22 mouse cellular contexts compared by ENCODE assay signal in genomic region chr7:39954931-39955330, GRCm38 (mm10).
DNase-seq lines count a peak whose midpoint lies in the region; ATAC-seq and TF ChIP-seq lines count a peak whose summit lies in the region.
"Had no signal": no experiment of that assay in that cellular context is flagged by ENCODE, and none has a peak within 500 bp of the region (broad histone marks: within the 10 kb centered on the region; RNA-seq: fewer than 3 reads in every experiment).

No protein-coding gene starts in this region.

- no peak overlapping the region for H3K9ac ChIP-seq in heart, embryonic 13.5 days
- no peak overlapping the region for H3K9ac ChIP-seq in heart, postnatal 0 days (replicated peaks; ENCODE audit: low read depth, low read length)
- H3K9ac ChIP-seq in intestine, embryonic 15.5 days: no peak overlapping the region
- H3K9ac ChIP-seq: embryonic facial prominence, embryonic 13.5 days; forebrain, embryonic 12.5 days; forebrain, postnatal 0 days; hindbrain, embryonic 12.5 days had no signal

- intact Hi-C loops in heart, postnatal 25 days (cut with DNase I): no loop called here

- H3K9me3 ChIP-seq in heart, embryonic 13.5 days: no peaks in the 10 kb centered on the region
- peaks cover 6% of the 10 kb centered on the region; the same call in 1 of the 2 replicates for H3K9me3 ChIP-seq in heart, postnatal 0 days (replicated peaks; ENCODE audit: control insufficient read depth, low read length)
- no peaks in the 10 kb centered on the region for H3K9me3 ChIP-seq in intestine, embryonic 15.5 days
- H3K9me3 ChIP-seq: embryonic facial prominence, embryonic 13.5 days; forebrain, embryonic 12.5 days; hindbrain, embryonic 12.5 days had no signal

- no peak overlapping the region for H3K4me2 ChIP-seq in heart, embryonic 13.5 days
- no peak overlapping the region for H3K4me2 ChIP-seq in heart, postnatal 0 days (ENCODE audit: low read depth, low read length)
- H3K4me2 ChIP-seq in intestine, embryonic 15.5 days (replicated peaks): no peak overlapping the region
- H3K4me2 ChIP-seq: embryonic facial prominence, embryonic 13.5 days; forebrain, embryonic 12.5 days; hindbrain, embryonic 12.5 days had no signal

- peak; percentile 5 to 22 for DNase-seq in heart, adult 18-20 months
- no peak for DNase-seq in heart, postnatal 25 days (ENCODE audit: low spot score)
- peak; percentile 4 to 7 for DNase-seq in heart, adult 9 months (ENCODE audit: low spot score in 2 of 2)
- DNase-seq in heart, postnatal 0 days (ENCODE audit: low spot score): peak; percentile 71
- DNase-seq in spleen, postnatal 36 days (ENCODE audit: low spot score in 2 of 2): no peak
- no peak for DNase-seq in cerebellum, adult 9-11 months
- DNase-seq: adrenal gland, postnatal 14 days; cerebellum, adult 11-12 months; cerebellum, adult 9-10 months; cerebellum, postnatal 36 days; forebrain, postnatal 0 days; gastrocnemius, adult 2 months; gastrocnemius, postnatal 25 days; kidney, adult 11 months; kidney, adult 9 months had no signal

- H3K27ac ChIP-seq in heart, embryonic 13.5 days (replicated peaks): peak overlapping the region; percentile 63
- H3K27ac ChIP-seq in heart, postnatal 0 days (ENCODE audit: low read depth): peak overlapping the region; percentile 76
- no peak overlapping the region for H3K27ac ChIP-seq in intestine, embryonic 15.5 days
- H3K27ac ChIP-seq: embryonic facial prominence, embryonic 13.5 days; forebrain, embryonic 12.5 days; gastrocnemius, adult 2 months; hindbrain, embryonic 12.5 days had no signal

- no peaks in the 10 kb centered on the region for H3K36me3 ChIP-seq in heart, embryonic 13.5 days
- H3K36me3 ChIP-seq in heart, postnatal 0 days (replicated peaks; ENCODE audit: control insufficient read depth, insufficient read depth, low read length): no peaks in the 10 kb centered on the region
- no peaks in the 10 kb centered on the region for H3K36me3 ChIP-seq in intestine, embryonic 15.5 days
- H3K36me3 ChIP-seq: embryonic facial prominence, embryonic 13.5 days; forebrain, embryonic 12.5 days; hindbrain, embryonic 12.5 days had no signal

- TF ChIP-seq CTCF in heart, postnatal 0 days (IDR thresholded peaks at IDR 0.05; ENCODE audit: low read depth): no peak

- H3K27me3 ChIP-seq in heart, embryonic 13.5 days (replicated peaks): no peaks in the 10 kb centered on the region
- H3K27me3 ChIP-seq in heart, postnatal 0 days (ENCODE audit: control insufficient read depth, insufficient read depth, low read length): no peaks in the 10 kb centered on the region
- no peaks in the 10 kb centered on the region for H3K27me3 ChIP-seq in intestine, embryonic 15.5 days (replicated peaks)
- H3K27me3 ChIP-seq: embryonic facial prominence, embryonic 13.5 days; forebrain, embryonic 12.5 days; hindbrain, embryonic 12.5 days had no signal

- ATAC-seq in heart, embryonic 13.5 days (ENCODE audit: extremely low read depth, insufficient number of reproducible peaks, low FRiP score, low TSS enrichment): no peak; the same call in 1 of the 2 replicates
- peak; percentile 79 for ATAC-seq in heart, postnatal 0 days (ENCODE audit: insufficient read depth, low read depth)
- no peak for ATAC-seq in intestine, embryonic 15.5 days
- ATAC-seq: forebrain, postnatal 0 days; hindbrain, embryonic 16.5 days; inflammation-experienced regulatory T-cells, adult 6 months had no signal

- no peak for TF ChIP-seq EP300 in heart, postnatal 0 days (IDR thresholded peaks at IDR 0.05; ENCODE audit: low read depth)

- peaks cover 18% of the 10 kb centered on the region for H3K4me1 ChIP-seq in heart, embryonic 13.5 days
- H3K4me1 ChIP-seq in heart, postnatal 0 days (ENCODE audit: control insufficient read depth, insufficient read depth): peaks cover 11% of the 10 kb centered on the region; the same call in 1 of the 2 replicates
- no peaks in the 10 kb centered on the region for H3K4me1 ChIP-seq in intestine, embryonic 15.5 days (replicated peaks)
- H3K4me1 ChIP-seq: embryonic facial prominence, embryonic 13.5 days; forebrain, embryonic 12.5 days; hindbrain, embryonic 12.5 days had no signal

- H3K4me3 ChIP-seq in heart, embryonic 13.5 days: no peak overlapping the region
- no peak overlapping the region for H3K4me3 ChIP-seq in heart, postnatal 0 days (ENCODE audit: low read depth, low read length)
- no peak overlapping the region for H3K4me3 ChIP-seq in intestine, embryonic 15.5 days (replicated peaks)
- H3K4me3 ChIP-seq: embryonic facial prominence, embryonic 13.5 days; forebrain, embryonic 12.5 days; gastrocnemius, adult 2 months; hindbrain, embryonic 12.5 days had no signal

Comparison
In these comparisons a context has a peak if more than half of its experiments do, and no peak if none do; other contexts are left out.
1. DNase-seq: peak in heart, adult 18-20 months (2 of 2), heart, adult 9 months (2 of 2) and heart, postnatal 0 days (single experiment); none in heart, postnatal 25 days (single experiment), spleen, postnatal 36 days (0 of 2) and cerebellum, adult 9-11 months (single experiment).